Mouse (Mus musculus) neural tube, embryonic 13.5 days (tissue): Measurements from ENCODE around the gene Tent4a. TPM values are rescaled to one million over a fixed set of nuclear protein-coding genes. Genes with fewer than 3 reads are reported as not detected.

Experiments used
- ATAC-seq: fragments of 200-750 bp; cut with Nextera tagmentation; 2 replicates; pipeline ENCODE4 v1.8.0; 2017; ENCODE audit warnings: low read depth, mild to moderate bottlenecking, moderate TSS enrichment, moderate library complexity
- H3K27ac ChIP-seq: fragments of 300-500 bp; sonication (generic); replicated peaks from 2 replicates; pipeline ENCODE4 v1.5.1; 2015; ENCODE audit warnings: moderate library complexity, mild to moderate bottlenecking, inconsistent platforms
- H3K27me3 ChIP-seq: fragments of 300-500 bp; sonication (generic); 2 replicates; pipeline ENCODE4 v1.6.1; 2015; ENCODE audit warnings: mild to moderate bottlenecking, inconsistent platforms
- H3K36me3 ChIP-seq: fragments of 300-500 bp; sonication (generic); 2 replicates; pipeline ENCODE4 v1.6.1; 2015; ENCODE audit warnings: mild to moderate bottlenecking, inconsistent platforms
- H3K4me1 ChIP-seq: fragments of 300-500 bp; sonication (generic); replicated peaks from 2 replicates; pipeline ENCODE4 v1.6.1; 2015; ENCODE audit warnings: inconsistent platforms
- H3K4me2 ChIP-seq: fragments of 300-500 bp; sonication (generic); 2 replicates; pipeline ENCODE4 v1.6.1; 2015; ENCODE audit warnings: inconsistent platforms, mild to moderate bottlenecking, moderate library complexity
- H3K4me3 ChIP-seq: fragments of 300-500 bp; sonication (generic); 2 replicates; pipeline ENCODE4 v1.5.1; 2015; ENCODE audit warnings: mild to moderate bottlenecking, inconsistent platforms
- H3K9ac ChIP-seq: fragments of 300-500 bp; sonication (generic); 2 replicates; pipeline ENCODE4 v1.6.1; 2015; ENCODE audit warnings: moderate library complexity, mild to moderate bottlenecking, inconsistent platforms
- H3K9me3 ChIP-seq: fragments of 300-500 bp; sonication (generic); 2 replicates; pipeline ENCODE4 v1.6.1; 2016; ENCODE audit warnings: inconsistent platforms
- WGBS: fragments of 180-500 bp; shearing (Covaris S2); methylation state at CpG from one replicate; pipeline ENCODE4 v1.1.7; 2015; 5-methylcytosine and 5-hydroxymethylcytosine counted together
- polyA plus RNA-seq: library from polyadenylated mRNA; unstranded; fragments of >200 nt; fragmentation: Nextera tagmentation; extraction: Ambion mirVana; gene quantifications from 2 replicates; pipeline ENCODE4 v1.2.1, GENCODE M21; 2015

Gene Tent4a
- polyA plus RNA-seq, 1 experiment from 2014 or later: 6.1 TPM

- ATAC-seq: peak; percentile 63
- Histone ChIP-seq H3K4me1 (peaks cover 23% of the 10 kb centered on the region), H3K4me3 (no peak overlapping the region), H3K9ac (no peak overlapping the region), H3K4me2 (no peak overlapping the region), H3K27me3 (no peaks in the 10 kb centered on the region), H3K9me3 (no peaks in the 10 kb centered on the region), H3K36me3 (no peaks in the 10 kb centered on the region), H3K27ac (peak overlapping the region; percentile 25; the same call in 1 of the 2 replicates)
- WGBS: 25% methylated on average over 13 of the region's 13 CpGs
Observed at GRCm38 (mm10) chr13:69559291-69559961, 25.0 kb upstream of the Tent4a start.

GRCm38 (mm10) chr13:69558098-69558660 lies 23.8 kb upstream of the Tent4a start:
- Histone ChIP-seq H3K9me3 (no peaks in the 10 kb centered on the region), H3K27ac (no peak overlapping the region), H3K4me3 (no peak overlapping the region), H3K27me3 (no peaks in the 10 kb centered on the region), H3K4me1 (peaks cover 23% of the 10 kb centered on the region), H3K4me2 (no peak overlapping the region), H3K36me3 (no peaks in the 10 kb centered on the region), H3K9ac (no peak overlapping the region)
- ATAC-seq: no peak
- WGBS: 64% methylated on average over 6 of the region's 6 CpGs

- Histone ChIP-seq H3K27ac (no peak overlapping the region), H3K4me2 (no peak overlapping the region), H3K36me3 (no peaks in the 10 kb centered on the region), H3K9ac (no peak overlapping the region), H3K4me1 (peaks cover 23% of the 10 kb centered on the region), H3K4me3 (no peak overlapping the region), H3K27me3 (no peaks in the 10 kb centered on the region), H3K9me3 (no peaks in the 10 kb centered on the region)
- no peak for ATAC-seq
Observed at GRCm38 (mm10) chr13:69556728-69557127, 22.3 kb upstream of the Tent4a start.

DNA sequence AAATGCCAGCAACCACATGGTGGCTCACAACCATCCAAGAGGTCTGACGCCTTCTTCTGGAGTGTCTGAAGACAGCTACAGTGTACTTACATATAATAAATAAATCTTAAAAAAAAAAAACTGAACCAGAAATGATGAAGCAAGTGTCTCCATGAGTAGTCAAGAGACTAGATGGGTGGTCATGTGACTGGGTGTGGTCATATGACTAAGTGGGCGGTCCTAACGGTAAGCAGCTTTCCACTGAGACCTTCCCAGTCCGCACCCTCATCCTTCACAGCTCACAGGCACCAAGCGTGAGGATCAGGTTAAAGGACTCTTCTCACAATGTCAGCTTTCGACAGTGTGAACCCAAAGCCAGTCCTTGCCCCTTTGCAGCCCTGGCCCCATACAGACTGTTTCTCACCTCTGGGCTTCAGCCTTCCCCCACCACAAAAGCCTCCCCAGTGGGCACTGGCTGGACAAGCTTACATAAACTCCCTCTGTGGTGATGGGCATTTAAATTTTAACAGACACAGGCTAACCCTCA lies 21.6 kb upstream of the Tent4a start:
- Histone ChIP-seq H3K4me2 (no peak overlapping the region), H3K4me1 (peaks cover 23% of the 10 kb centered on the region), H3K27ac (no peak overlapping the region), H3K36me3 (no peaks in the 10 kb centered on the region), H3K4me3 (no peak overlapping the region), H3K27me3 (no peaks in the 10 kb centered on the region), H3K9ac (no peak overlapping the region), H3K9me3 (no peaks in the 10 kb centered on the region)
- no peak for ATAC-seq
- 87% methylated on average over 6 of the region's 6 CpGs for WGBS

DNA sequence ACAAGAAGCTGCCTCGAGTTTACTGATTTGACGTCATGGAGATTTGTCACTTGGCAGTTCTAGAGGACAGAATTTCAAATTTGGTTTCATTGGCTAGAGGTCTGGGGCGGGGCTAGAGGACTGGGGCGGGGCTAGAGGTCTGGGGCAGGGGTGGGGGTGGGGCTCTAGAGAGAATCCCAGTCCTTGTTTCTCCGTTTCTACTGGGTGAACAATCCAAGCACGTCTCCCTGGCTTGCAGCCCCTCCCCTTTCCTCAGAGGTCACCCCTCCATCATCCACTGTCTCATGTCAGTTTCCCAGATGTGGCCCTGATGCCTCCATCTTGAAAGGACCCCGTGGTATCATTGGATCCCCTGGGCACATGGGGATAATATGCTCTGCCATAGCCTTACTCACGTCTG lies 20.6 kb upstream of the Tent4a start:
- H3K27ac ChIP-seq: no peak overlapping the region
- H3K4me2 ChIP-seq: no peak overlapping the region
- no peak overlapping the region for H3K4me3 ChIP-seq
- H3K9ac ChIP-seq: no peak overlapping the region
- H3K27me3 ChIP-seq: no peaks in the 10 kb centered on the region
- H3K36me3 ChIP-seq: no peaks in the 10 kb centered on the region
- peaks cover 22% of the 10 kb centered on the region for H3K4me1 ChIP-seq
- no peak for ATAC-seq
- no peaks in the 10 kb centered on the region for H3K9me3 ChIP-seq
- WGBS: 22% methylated on average over 8 of the region's 8 CpGs

- H3K36me3 ChIP-seq: no peaks in the 10 kb centered on the region
- no peak for ATAC-seq
- H3K9ac ChIP-seq: no peak overlapping the region
- peaks cover 14% of the 10 kb centered on the region; the same call in 1 of the 2 replicates for H3K4me1 ChIP-seq
- H3K4me2 ChIP-seq: no peak overlapping the region
- no peaks in the 10 kb centered on the region for H3K27me3 ChIP-seq
- no peak overlapping the region for H3K4me3 ChIP-seq
- no peaks in the 10 kb centered on the region for H3K9me3 ChIP-seq
- no peak overlapping the region for H3K27ac ChIP-seq
- 72% methylated on average over 9 of the region's 9 CpGs for WGBS
Observed at GRCm38 (mm10) chr13:69554255-69554654, 19.8 kb upstream of the Tent4a start.

GRCm38 (mm10) chr13:69553024-69553423 lies 18.6 kb upstream of the Tent4a start:
- Histone ChIP-seq H3K4me3 (no peak overlapping the region), H3K4me1 (0 out of 2 replicates have a peak, but pooled peaks cover 5% of the 10 kb centered on the region), H3K27ac (no peak overlapping the region), H3K4me2 (no peak overlapping the region), H3K9ac (no peak overlapping the region), H3K9me3 (no peaks in the 10 kb centered on the region), H3K27me3 (no peaks in the 10 kb centered on the region), H3K36me3 (no peaks in the 10 kb centered on the region)
- WGBS: 24% methylated on average over 5 of the region's 5 CpGs
- ATAC-seq: no peak

DNA sequence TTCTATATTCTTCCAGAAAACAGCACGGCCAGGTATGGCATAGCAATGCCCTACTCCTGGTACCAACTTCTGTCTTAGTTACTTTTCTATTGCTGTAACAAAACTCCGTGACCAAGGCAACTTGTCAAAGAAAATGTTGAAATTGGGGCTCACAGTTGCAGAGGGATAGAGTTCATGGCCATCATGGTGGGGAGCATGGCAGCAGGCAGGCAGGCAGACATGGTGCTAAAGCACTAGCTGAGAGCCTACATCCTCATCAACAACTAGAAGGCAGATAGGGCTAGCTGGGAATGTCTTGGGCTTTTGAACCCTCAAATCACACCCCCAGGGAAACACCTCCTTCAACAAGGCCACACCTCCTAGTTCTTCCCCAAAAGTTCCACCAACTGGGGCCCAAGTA lies 16.4 kb upstream of the Tent4a start:
- Histone ChIP-seq H3K27me3 (no peaks in the 10 kb centered on the region), H3K9ac (no peak overlapping the region), H3K27ac (no peak overlapping the region), H3K4me1 (no peaks in the 10 kb centered on the region), H3K4me3 (no peak overlapping the region), H3K36me3 (no peaks in the 10 kb centered on the region), H3K4me2 (no peak overlapping the region), H3K9me3 (no peaks in the 10 kb centered on the region)
- no peak for ATAC-seq
- WGBS: 91% methylated on average over 2 of the region's 2 CpGs

DNA sequence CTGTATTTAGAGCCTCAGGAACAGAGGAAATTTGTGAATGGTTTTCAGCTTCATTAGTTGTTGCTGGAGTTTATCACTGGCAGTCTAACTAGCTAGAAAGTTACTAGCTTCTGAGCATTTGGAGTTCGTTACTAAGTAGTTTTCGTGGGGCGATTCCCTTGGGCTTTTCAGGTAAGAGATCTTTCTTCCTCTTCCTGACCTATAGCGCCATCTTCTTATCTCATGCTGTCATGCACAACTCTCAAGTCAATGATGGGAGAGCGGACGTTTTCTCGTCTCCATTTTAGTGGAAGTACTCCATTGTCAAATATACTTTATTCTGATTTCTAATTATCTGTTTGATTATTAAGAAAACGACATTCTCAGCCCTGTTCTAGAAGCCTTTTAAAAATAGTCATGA lies 15.6 kb upstream of the Tent4a start:
- Histone ChIP-seq H3K4me2 (no peak overlapping the region), H3K4me1 (no peaks in the 10 kb centered on the region), H3K9ac (no peak overlapping the region), H3K27me3 (no peaks in the 10 kb centered on the region), H3K9me3 (no peaks in the 10 kb centered on the region), H3K4me3 (no peak overlapping the region), H3K27ac (no peak overlapping the region), H3K36me3 (no peaks in the 10 kb centered on the region)
- no peak for ATAC-seq
- 51% methylated on average over 8 of the region's 8 CpGs for WGBS

DNA sequence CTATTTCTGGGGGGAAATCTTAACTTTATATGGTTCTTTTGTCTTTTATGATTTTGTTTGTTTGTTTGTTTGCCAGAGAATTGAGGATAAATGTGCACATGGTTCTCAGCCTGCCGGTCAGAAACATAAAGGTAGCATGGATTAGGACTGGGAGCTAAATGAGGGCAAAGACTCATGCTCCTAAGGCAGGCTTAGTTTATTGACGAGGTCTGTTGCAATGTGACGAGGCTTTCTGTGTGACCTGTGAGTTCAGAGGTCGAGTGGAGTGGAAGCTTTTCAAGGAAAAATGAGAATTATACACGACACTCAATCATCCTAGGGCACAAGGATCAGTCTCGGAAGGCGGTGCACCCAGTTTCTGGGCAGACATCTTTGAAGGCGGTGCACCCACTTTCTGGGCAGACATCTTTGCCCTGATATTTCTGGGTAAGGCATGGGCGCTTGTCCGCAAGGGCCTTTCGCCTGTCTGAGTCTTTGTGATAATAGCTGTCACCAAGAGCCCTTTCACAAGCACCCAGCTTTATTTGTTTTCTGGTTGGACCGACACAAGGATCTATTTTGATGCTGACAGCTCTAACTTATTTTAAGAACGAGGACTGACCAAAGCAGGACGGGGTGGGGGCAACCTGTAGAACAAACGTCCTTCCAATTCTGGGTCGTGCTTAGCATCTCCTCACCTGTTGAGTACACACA lies 13.2 kb upstream of the Tent4a start:
- Histone ChIP-seq H3K27me3 (no peaks in the 10 kb centered on the region), H3K9ac (no peak overlapping the region), H3K4me3 (no peak overlapping the region), H3K27ac (no peak overlapping the region), H3K9me3 (no peaks in the 10 kb centered on the region), H3K4me1 (peaks cover 16% of the 10 kb centered on the region), H3K36me3 (no peaks in the 10 kb centered on the region), H3K4me2 (no peak overlapping the region)
- 71% methylated on average over 16 of the region's 16 CpGs for WGBS
- ATAC-seq: no peak

DNA sequence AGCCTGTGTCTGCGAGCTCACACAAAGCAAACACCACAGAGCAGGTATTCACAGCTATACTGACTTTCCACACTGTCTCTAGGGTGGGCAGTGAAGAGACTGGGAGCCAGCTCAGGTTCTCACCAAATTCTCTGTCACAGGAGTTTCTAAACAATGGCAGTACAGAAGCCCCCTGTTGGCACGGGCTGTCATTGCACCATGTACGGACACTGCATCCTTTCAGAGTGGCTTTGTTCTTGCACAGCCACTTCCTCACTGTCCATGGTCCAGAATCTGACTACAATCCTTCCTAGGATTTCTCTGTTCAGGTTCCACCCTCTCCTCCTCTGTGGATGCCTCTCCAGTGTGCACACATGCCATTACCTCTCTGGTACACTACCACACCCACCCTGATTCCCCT lies 10.6 kb upstream of the Tent4a start:
- H3K4me2 ChIP-seq: no peak overlapping the region
- H3K27me3 ChIP-seq: no peaks in the 10 kb centered on the region
- ATAC-seq: peak; percentile 26; the same call in 1 of the 2 replicates
- H3K27ac ChIP-seq: no peak overlapping the region
- 25% methylated on average over 3 of the region's 3 CpGs for WGBS
- no peaks in the 10 kb centered on the region for H3K36me3 ChIP-seq
- no peaks in the 10 kb centered on the region for H3K9me3 ChIP-seq
- no peak overlapping the region for H3K9ac ChIP-seq
- H3K4me3 ChIP-seq: no peak overlapping the region
- peaks cover 24% of the 10 kb centered on the region for H3K4me1 ChIP-seq

DNA sequence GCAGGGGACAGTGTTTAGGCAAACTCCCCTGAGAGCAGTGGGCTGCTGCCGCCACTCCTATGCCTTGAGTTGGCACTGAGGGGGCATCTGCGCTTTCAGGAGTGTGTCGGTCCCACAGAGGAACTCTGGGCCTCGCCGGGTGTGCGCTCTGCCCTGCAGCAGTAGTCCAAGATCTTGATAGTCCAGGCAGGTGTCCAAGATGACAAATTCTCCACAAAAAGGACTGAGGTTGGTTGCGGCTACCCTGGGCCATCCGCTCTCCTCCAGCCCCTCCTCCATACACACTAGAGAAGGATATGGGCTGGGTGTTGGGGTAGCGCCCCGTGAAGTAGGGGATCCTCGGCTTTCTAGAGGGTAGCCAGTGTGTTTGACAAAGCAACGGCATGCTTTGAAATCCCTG lies 9.2 kb upstream of the Tent4a start:
- Histone ChIP-seq H3K9ac (peak overlapping the region; percentile 10), H3K36me3 (no peaks in the 10 kb centered on the region), H3K4me2 (peak overlapping the region; percentile 39), H3K4me3 (no peak overlapping the region), H3K27me3 (no peaks in the 10 kb centered on the region), H3K9me3 (no peaks in the 10 kb centered on the region), H3K27ac (no peak overlapping the region), H3K4me1 (peaks cover 37% of the 10 kb centered on the region)
- ATAC-seq: peak; percentile 40; the same call in 1 of the 2 replicates
- 39% methylated on average over 12 of the region's 12 CpGs for WGBS
